Mouse (Mus musculus): ENCODE measurements at regions not wholly inside any gene's neighbourhood (a gene's known extent, or its start where the extent isn't known, plus 50 kb on each side); places are given as distances from the start of the nearest gene placed in this dataset.

GRCm38 (mm10) chr5:64422787-64423587 is 266.9 kb downstream of the Tbc1d1 start:
- H3K4me1 ChIP-seq (replicated peaks; ENCODE audit: control insufficient read depth, insufficient read depth, low read length), result no peaks in the 10 kb centered on the region; the same call in 1 of the 2 replicates
- H3K4me2 ChIP-seq (ENCODE audit: low read length), result no peak overlapping the region
- H3K27me3 ChIP-seq (replicated peaks; ENCODE audit: control insufficient read depth, insufficient read depth, low read length), result no peaks in the 10 kb centered on the region
- ATAC-seq (replicated peaks; ENCODE audit: low FRiP score, low TSS enrichment, low read depth) (peak; percentile 92), DNase-seq (ENCODE audit: low spot score) (no peak)
- peaks cover 6% of the 10 kb centered on the region; the same call in 1 of the 2 replicates for H3K9me3 ChIP-seq (ENCODE audit: control insufficient read depth, low read length)
- no peak overlapping the region for H3K9ac ChIP-seq (ENCODE audit: low read length)
- peak overlapping the region; percentile 12; the same call in 1 of the 2 replicates for H3K27ac ChIP-seq (ENCODE audit: low read depth)
- H3K4me3 ChIP-seq (ENCODE audit: low read depth, low read length), result no peak overlapping the region
- 21% methylated on average over 13 of the region's 13 CpGs for WGBS
- H3K36me3 ChIP-seq (ENCODE audit: control insufficient read depth, insufficient read depth, low read length), result no peaks in the 10 kb centered on the region

GRCm38 (mm10) chr5:64428822-64429221 is 272.7 kb downstream of the Tbc1d1 start:
- Histone ChIP-seq H3K9ac (ENCODE audit: low read length) (no peak overlapping the region), H3K4me2 (ENCODE audit: low read length) (no peak overlapping the region), H3K9me3 (ENCODE audit: control insufficient read depth, low read length) (peaks cover 4% of the 10 kb centered on the region; the same call in 1 of the 2 replicates), H3K27me3 (replicated peaks; ENCODE audit: control insufficient read depth, insufficient read depth, low read length) (no peaks in the 10 kb centered on the region), H3K27ac (ENCODE audit: low read depth) (no peak overlapping the region), H3K36me3 (ENCODE audit: control insufficient read depth, insufficient read depth, low read length) (no peaks in the 10 kb centered on the region), H3K4me3 (ENCODE audit: low read depth, low read length) (no peak overlapping the region), H3K4me1 (replicated peaks; ENCODE audit: control insufficient read depth, insufficient read depth, low read length) (no peaks in the 10 kb centered on the region)
- DNase-seq (ENCODE audit: low spot score) (no peak), ATAC-seq (replicated peaks; ENCODE audit: low FRiP score, low TSS enrichment, low read depth) (no peak)
- 85% methylated on average over 8 of the region's 8 CpGs for WGBS

DNA sequence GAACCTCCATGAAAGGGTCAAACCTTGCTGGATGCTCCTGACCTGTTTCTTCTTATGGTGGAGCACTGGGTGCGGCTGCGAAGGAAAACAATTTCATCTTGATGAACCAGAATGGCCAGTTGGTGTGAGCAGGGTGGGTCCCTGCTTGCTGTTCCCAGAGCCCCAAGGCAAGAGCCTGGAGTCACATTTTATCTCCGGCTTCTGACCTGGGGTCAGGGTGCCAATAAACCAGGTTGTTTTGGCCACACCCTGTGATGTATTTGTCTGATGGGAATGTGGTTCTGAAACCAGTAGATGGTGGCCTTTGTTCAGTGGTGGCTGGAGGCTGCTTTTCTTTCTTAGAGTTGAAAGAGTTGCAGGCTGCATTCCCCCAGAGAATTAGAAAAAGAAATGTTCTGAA is 274.4 kb downstream of the Tbc1d1 start:
- H3K36me3 ChIP-seq (ENCODE audit: control insufficient read depth, insufficient read depth, low read length), result no peaks in the 10 kb centered on the region
- DNase-seq (ENCODE audit: low spot score) (no peak), ATAC-seq (replicated peaks; ENCODE audit: low FRiP score, low TSS enrichment, low read depth) (no peak; the same call in 1 of the 2 replicates)
- H3K27me3 ChIP-seq (replicated peaks; ENCODE audit: control insufficient read depth, insufficient read depth, low read length), result no peaks in the 10 kb centered on the region
- peak overlapping the region; percentile 64; the same call in 1 of the 2 replicates for H3K27ac ChIP-seq (ENCODE audit: low read depth)
- no peak overlapping the region for H3K4me2 ChIP-seq (ENCODE audit: low read length)
- H3K4me1 ChIP-seq (replicated peaks; ENCODE audit: control insufficient read depth, insufficient read depth, low read length), result no peaks in the 10 kb centered on the region
- H3K4me3 ChIP-seq (ENCODE audit: low read depth, low read length), result no peak overlapping the region
- no peak overlapping the region for H3K9ac ChIP-seq (ENCODE audit: low read length)
- WGBS, result 57% methylated on average over 3 of the region's 3 CpGs
- H3K9me3 ChIP-seq (ENCODE audit: control insufficient read depth, low read length), result peaks cover 4% of the 10 kb centered on the region; the same call in 1 of the 2 replicates

GRCm38 (mm10) chr5:64431624-64432023 is 275.5 kb downstream of the Tbc1d1 start:
- H3K9ac ChIP-seq (ENCODE audit: low read length), result no peak overlapping the region
- WGBS, result 67% methylated on average over 6 of the region's 6 CpGs
- no peak overlapping the region for H3K4me3 ChIP-seq (ENCODE audit: low read depth, low read length)
- H3K36me3 ChIP-seq (ENCODE audit: control insufficient read depth, insufficient read depth, low read length), result no peaks in the 10 kb centered on the region
- DNase-seq (ENCODE audit: low spot score) (no peak), ATAC-seq (replicated peaks; ENCODE audit: low FRiP score, low TSS enrichment, low read depth) (peak; percentile 93)
- H3K27me3 ChIP-seq (replicated peaks; ENCODE audit: control insufficient read depth, insufficient read depth, low read length), result no peaks in the 10 kb centered on the region
- no peaks in the 10 kb centered on the region for H3K4me1 ChIP-seq (replicated peaks; ENCODE audit: control insufficient read depth, insufficient read depth, low read length)
- no peaks in the 10 kb centered on the region for H3K9me3 ChIP-seq (ENCODE audit: control insufficient read depth, low read length)
- peak overlapping the region; percentile 64 for H3K27ac ChIP-seq (ENCODE audit: low read depth)
- H3K4me2 ChIP-seq (ENCODE audit: low read length), result no peak overlapping the region

GRCm38 (mm10) chr5:64433786-64434185 is 277.7 kb downstream of the Tbc1d1 start:
- no peak for ATAC-seq (replicated peaks; ENCODE audit: low FRiP score, low TSS enrichment, low read depth)
- Histone ChIP-seq H3K4me2 (ENCODE audit: low read length) (no peak overlapping the region), H3K9ac (ENCODE audit: low read length) (no peak overlapping the region), H3K27me3 (replicated peaks; ENCODE audit: control insufficient read depth, insufficient read depth, low read length) (no peaks in the 10 kb centered on the region), H3K36me3 (ENCODE audit: control insufficient read depth, insufficient read depth, low read length) (no peaks in the 10 kb centered on the region), H3K27ac (ENCODE audit: low read depth) (no peak overlapping the region), H3K9me3 (ENCODE audit: control insufficient read depth, low read length) (no peaks in the 10 kb centered on the region), H3K4me1 (replicated peaks; ENCODE audit: control insufficient read depth, insufficient read depth, low read length) (no peaks in the 10 kb centered on the region), H3K4me3 (ENCODE audit: low read depth, low read length) (no peak overlapping the region)
- DNase-seq (ENCODE audit: low spot score), result no peak
- 92% methylated on average over 5 of the region's 5 CpGs for WGBS

DNA sequence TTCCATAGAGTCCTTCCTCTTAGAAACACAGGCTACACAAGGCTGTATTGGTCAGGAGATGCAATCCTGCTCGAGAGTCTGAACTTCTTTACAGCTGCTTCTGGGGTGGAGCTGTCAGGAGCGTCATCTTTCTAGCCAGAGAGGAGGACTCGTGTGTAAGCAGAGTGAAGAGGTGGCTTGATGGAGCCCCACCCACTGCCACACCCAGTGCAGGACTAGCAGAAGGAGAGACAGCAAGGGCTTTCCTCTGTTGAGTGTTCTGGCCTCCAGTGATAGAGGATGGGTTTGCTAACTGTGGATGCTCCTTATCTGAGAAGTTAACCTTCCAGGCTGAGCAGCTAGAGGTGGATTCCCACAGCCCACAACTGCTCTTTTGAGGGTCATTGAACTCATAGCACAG is 279.4 kb downstream of the Tbc1d1 start:
- Histone ChIP-seq H3K4me2 (ENCODE audit: low read length) (no peak overlapping the region), H3K27me3 (replicated peaks; ENCODE audit: control insufficient read depth, insufficient read depth, low read length) (no peaks in the 10 kb centered on the region), H3K27ac (ENCODE audit: low read depth) (no peak overlapping the region), H3K9ac (ENCODE audit: low read length) (no peak overlapping the region), H3K36me3 (ENCODE audit: control insufficient read depth, insufficient read depth, low read length) (no peaks in the 10 kb centered on the region), H3K4me1 (replicated peaks; ENCODE audit: control insufficient read depth, insufficient read depth, low read length) (0 out of 2 replicates have a peak, but pooled peaks cover 3% of the 10 kb centered on the region), H3K4me3 (ENCODE audit: low read depth, low read length) (no peak overlapping the region), H3K9me3 (ENCODE audit: control insufficient read depth, low read length) (no peaks in the 10 kb centered on the region)
- DNase-seq (ENCODE audit: low spot score) (no peak), ATAC-seq (replicated peaks; ENCODE audit: low FRiP score, low TSS enrichment, low read depth) (no peak)
- 32% methylated on average over 3 of the region's 3 CpGs for WGBS

DNA sequence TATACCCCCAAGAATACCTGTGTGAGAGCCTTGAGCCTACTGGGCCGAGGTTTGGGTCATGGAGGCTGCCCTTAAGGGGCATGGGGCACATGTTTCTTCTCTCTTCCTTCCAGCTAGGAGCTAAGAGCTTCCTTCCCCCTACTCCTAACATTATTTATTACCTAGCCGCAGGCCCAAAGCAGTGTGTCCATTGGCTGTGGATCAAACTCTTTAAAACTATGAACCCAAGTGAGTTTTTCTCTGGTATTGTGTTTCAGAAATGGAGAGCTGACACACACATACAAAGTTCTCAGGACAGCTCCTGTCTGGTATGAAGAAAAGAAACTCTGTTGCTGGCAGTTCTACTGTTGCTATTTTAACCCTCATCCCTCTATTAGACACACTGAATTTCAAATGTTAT is 279.9 kb downstream of the Tbc1d1 start:
- Histone ChIP-seq H3K9ac (ENCODE audit: low read length) (no peak overlapping the region), H3K27ac (ENCODE audit: low read depth) (no peak overlapping the region), H3K27me3 (replicated peaks; ENCODE audit: control insufficient read depth, insufficient read depth, low read length) (no peaks in the 10 kb centered on the region), H3K4me2 (ENCODE audit: low read length) (no peak overlapping the region), H3K36me3 (ENCODE audit: control insufficient read depth, insufficient read depth, low read length) (no peaks in the 10 kb centered on the region), H3K9me3 (ENCODE audit: control insufficient read depth, low read length) (no peaks in the 10 kb centered on the region), H3K4me3 (ENCODE audit: low read depth, low read length) (no peak overlapping the region), H3K4me1 (replicated peaks; ENCODE audit: control insufficient read depth, insufficient read depth, low read length) (0 out of 2 replicates have a peak, but pooled peaks cover 3% of the 10 kb centered on the region)
- ATAC-seq (replicated peaks; ENCODE audit: low FRiP score, low TSS enrichment, low read depth), result no peak
- 64% methylated on average over 2 of the region's 2 CpGs for WGBS
- no peak for DNase-seq (ENCODE audit: low spot score)

GRCm38 (mm10) chr5:64437720-64438119 is 281.6 kb downstream of the Tbc1d1 start:
- Histone ChIP-seq H3K27me3 (replicated peaks; ENCODE audit: control insufficient read depth, insufficient read depth, low read length) (no peaks in the 10 kb centered on the region), H3K4me3 (ENCODE audit: low read depth, low read length) (no peak overlapping the region), H3K9ac (ENCODE audit: low read length) (no peak overlapping the region), H3K4me1 (replicated peaks; ENCODE audit: control insufficient read depth, insufficient read depth, low read length) (0 out of 2 replicates have a peak, but pooled peaks cover 3% of the 10 kb centered on the region), H3K36me3 (ENCODE audit: control insufficient read depth, insufficient read depth, low read length) (no peaks in the 10 kb centered on the region), H3K9me3 (ENCODE audit: control insufficient read depth, low read length) (no peaks in the 10 kb centered on the region), H3K27ac (ENCODE audit: low read depth) (no peak overlapping the region), H3K4me2 (ENCODE audit: low read length) (no peak overlapping the region)
- ATAC-seq (replicated peaks; ENCODE audit: low FRiP score, low TSS enrichment, low read depth), result no peak
- WGBS, result 72% methylated on average over 5 of the region's 5 CpGs
- no peak for DNase-seq (ENCODE audit: low spot score)
